Comparison of ENCODE assay signal across 16 mouse cellular contexts in the genomic region with DNA sequence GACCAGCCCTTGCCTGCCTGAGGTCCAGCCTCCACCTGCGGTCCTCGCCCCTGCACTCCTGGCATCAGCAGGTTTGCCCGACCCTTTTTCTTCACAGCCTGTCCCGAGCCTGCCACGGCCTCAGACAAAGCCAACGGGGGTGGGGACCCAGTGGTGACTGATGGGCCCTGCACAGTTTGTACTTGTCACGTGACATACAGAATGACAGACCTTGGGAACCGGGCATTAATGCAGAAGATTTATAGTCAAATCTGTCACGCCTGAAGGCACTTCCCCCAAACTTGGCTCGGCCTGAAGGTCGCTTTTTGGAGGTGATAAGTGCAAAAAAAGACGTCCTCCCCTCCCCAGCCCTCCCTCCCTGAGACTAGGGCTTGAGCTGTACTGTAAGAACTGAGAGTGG.
DNase-seq lines count a peak whose midpoint lies in the region; ATAC-seq and TF ChIP-seq lines count a peak whose summit lies in the region.
"Had no signal": no experiment of that assay in that cellular context is flagged by ENCODE, and none has a peak within 500 bp of the region (broad histone marks: within the 10 kb centered on the region; RNA-seq: fewer than 3 reads in every experiment).

No protein-coding gene starts in this region.

- TF ChIP-seq CTCF in forebrain, postnatal 0 days (IDR thresholded peaks at IDR 0.05; ENCODE audit: low read depth), result no peak

- no peaks in the 10 kb centered on the region for H3K4me1 ChIP-seq in hindbrain, embryonic 11.5 days (replicated peaks; ENCODE audit: control insufficient read depth, insufficient read depth, low read length)
- peaks cover 37% of the 10 kb centered on the region for H3K4me1 ChIP-seq in hindbrain, embryonic 13.5 days (replicated peaks)
- H3K4me1 ChIP-seq in forebrain, postnatal 0 days (ENCODE audit: insufficient read depth), result peaks cover 7% of the 10 kb centered on the region; the same call in 1 of the 2 replicates

- ATAC-seq in hindbrain, embryonic 11.5 days (ENCODE audit: low FRiP score), result peak; percentile 46; the same call in 1 of the 2 replicates
- no peak for ATAC-seq in hindbrain, embryonic 13.5 days (ENCODE audit: low FRiP score)
- ATAC-seq in forebrain, postnatal 0 days, result no peak
- ATAC-seq: forebrain, embryonic 16.5 days; hindbrain, postnatal 0 days had no signal

- no peaks in the 10 kb centered on the region for H3K36me3 ChIP-seq in hindbrain, embryonic 11.5 days (ENCODE audit: control insufficient read depth, insufficient read depth, low read length)
- H3K36me3 ChIP-seq in hindbrain, embryonic 13.5 days, result no peaks in the 10 kb centered on the region
- no peaks in the 10 kb centered on the region for H3K36me3 ChIP-seq in forebrain, postnatal 0 days (ENCODE audit: insufficient read depth)
- H3K36me3 ChIP-seq: embryonic facial prominence, embryonic 10.5 days; midbrain, embryonic 10.5 days had no signal

- H3K9ac ChIP-seq in hindbrain, embryonic 11.5 days (ENCODE audit: low read depth, low read length), result no peak overlapping the region
- H3K9ac ChIP-seq in hindbrain, embryonic 13.5 days, result no peak overlapping the region
- H3K9ac ChIP-seq in forebrain, postnatal 0 days, result no peak overlapping the region

- H3K4me2 ChIP-seq in hindbrain, embryonic 11.5 days (replicated peaks; ENCODE audit: low read depth, low read length), result no peak overlapping the region
- H3K4me2 ChIP-seq in hindbrain, embryonic 13.5 days, result no peak overlapping the region
- H3K4me2 ChIP-seq in forebrain, postnatal 0 days (ENCODE audit: low read depth), result no peak overlapping the region

- no peak overlapping the region for H3K4me3 ChIP-seq in hindbrain, embryonic 11.5 days (ENCODE audit: low read depth, low read length)
- no peak overlapping the region for H3K4me3 ChIP-seq in hindbrain, embryonic 13.5 days
- no peak overlapping the region for H3K4me3 ChIP-seq in forebrain, postnatal 0 days (ENCODE audit: low read depth, low read length)
- H3K4me3 ChIP-seq: embryonic facial prominence, embryonic 10.5 days; heart, adult 2 months; midbrain, embryonic 10.5 days had no signal

- WGBS in hindbrain, embryonic 11.5 days, result 55% methylated on average over 12 of the region's 12 CpGs
- 45% methylated on average over 12 of the region's 12 CpGs for WGBS in hindbrain, embryonic 13.5 days
- WGBS in forebrain, postnatal 0 days, result 67% methylated on average over 12 of the region's 12 CpGs

- no peaks in the 10 kb centered on the region for H3K9me3 ChIP-seq in hindbrain, embryonic 11.5 days (ENCODE audit: control insufficient read depth, low read length)
- H3K9me3 ChIP-seq in hindbrain, embryonic 13.5 days, result no peaks in the 10 kb centered on the region
- no peaks in the 10 kb centered on the region for H3K9me3 ChIP-seq in forebrain, postnatal 0 days (ENCODE audit: low read length)
- H3K9me3 ChIP-seq: embryonic facial prominence, embryonic 10.5 days; midbrain, embryonic 10.5 days had no signal

- H3K27me3 ChIP-seq in hindbrain, embryonic 11.5 days (ENCODE audit: control insufficient read depth, insufficient read depth, low read length), result no peaks in the 10 kb centered on the region; the same call in 1 of the 2 replicates
- peaks cover 8% of the 10 kb centered on the region for H3K27me3 ChIP-seq in hindbrain, embryonic 13.5 days
- H3K27me3 ChIP-seq in forebrain, postnatal 0 days (ENCODE audit: insufficient read depth, low read length), result no peaks in the 10 kb centered on the region

- DNase-seq in hindbrain, embryonic 11.5 days (ENCODE audit: low spot score), result no peak
- peak; percentile 31 for DNase-seq in ovary, postnatal 36 days (ENCODE audit: low spot score)
- no peak for DNase-seq in ovary, postnatal 10 days (ENCODE audit: low spot score)
- peak; percentile 22 for DNase-seq in neural tube, embryonic 10.5 days (ENCODE audit: extremely low spot score, low spot score)
- no peak for DNase-seq in forebrain, postnatal 0 days
- DNase-seq in thymus, postnatal 25 days, result no peak
- DNase-seq in yolk sac, embryonic 10.5 days (ENCODE audit: low spot score), result no peak
- DNase-seq: cerebellum, postnatal 25 days; gastrocnemius, postnatal 10 days; heart, adult 2 months; heart, postnatal 10 days had no signal

- H3K27ac ChIP-seq in hindbrain, embryonic 11.5 days (ENCODE audit: low read depth, low read length), result no peak overlapping the region
- H3K27ac ChIP-seq in hindbrain, embryonic 13.5 days, result no peak overlapping the region
- H3K27ac ChIP-seq in forebrain, postnatal 0 days (ENCODE audit: low read depth, low read length), result no peak overlapping the region
- H3K27ac ChIP-seq: embryonic facial prominence, embryonic 10.5 days; heart, adult 2 months; hindbrain, postnatal 0 days; midbrain, embryonic 10.5 days had no signal

Comparison
In these comparisons a context has a peak if more than half of its experiments do, and no peak if none do; other contexts are left out.
1. DNase-seq: peak in ovary, postnatal 36 days (single experiment) and neural tube, embryonic 10.5 days (single experiment); none in hindbrain, embryonic 11.5 days (single experiment), ovary, postnatal 10 days (single experiment), forebrain, postnatal 0 days (single experiment), thymus, postnatal 25 days (single experiment) and yolk sac, embryonic 10.5 days (single experiment).